Mouse (Mus musculus): ENCODE results near the gene Gm12169.

GRCm38 (mm10) chr11:46480517-46480916, 43.5 kb upstream of the Gm12169 start:
- TF ChIP-seq ZKSCAN1 (IDR thresholded peaks at IDR 0.05; ENCODE audit: borderline replicate concordance, low read depth, low read length) (no peak), CTCF (conservative IDR thresholded peaks at IDR 0.05 in 1 of 2, IDR thresholded peaks at IDR 0.05 in 1 of 2; ENCODE audit: low read depth in 2 of 2, low read length in 2 of 2) (no peak), EP300 (IDR thresholded peaks at IDR 0.05; ENCODE audit: low read length) (no peak), MYC (IDR thresholded peaks at IDR 0.05; ENCODE audit: low read depth, low read length) (no peak), RAD21 (IDR thresholded peaks at IDR 0.05; ENCODE audit: low read depth, low read length) (no peak), E2F4 (IDR thresholded peaks at IDR 0.05; ENCODE audit: insufficient replicate concordance, low read depth, low read length) (no peak), USF1 (IDR thresholded peaks at IDR 0.05; ENCODE audit: low read depth, low read length) (no peak), GABPA (IDR thresholded peaks at IDR 0.05; ENCODE audit: insufficient replicate concordance, low read depth, low read length) (no peak), POLR2A (IDR thresholded peaks at IDR 0.05; ENCODE audit: low read depth, low read length) (no peak), USF2 (conservative IDR thresholded peaks at IDR 0.05; ENCODE audit: low read depth, low read length) (no peak), NRF1 (IDR thresholded peaks at IDR 0.05; ENCODE audit: low read depth, low read length) (no peak)

Measured in CH12.LX (cell line).